Mouse (Mus musculus): ENCODE measurements around the gene Nsd1. TPM values are rescaled to one million over a fixed set of nuclear protein-coding genes. Genes with fewer than 3 reads are reported as not detected.

Nsd1 gene
- polyA plus RNA-seq, 1 experiment from 2014 or later, result 49.6 TPM

DNA sequence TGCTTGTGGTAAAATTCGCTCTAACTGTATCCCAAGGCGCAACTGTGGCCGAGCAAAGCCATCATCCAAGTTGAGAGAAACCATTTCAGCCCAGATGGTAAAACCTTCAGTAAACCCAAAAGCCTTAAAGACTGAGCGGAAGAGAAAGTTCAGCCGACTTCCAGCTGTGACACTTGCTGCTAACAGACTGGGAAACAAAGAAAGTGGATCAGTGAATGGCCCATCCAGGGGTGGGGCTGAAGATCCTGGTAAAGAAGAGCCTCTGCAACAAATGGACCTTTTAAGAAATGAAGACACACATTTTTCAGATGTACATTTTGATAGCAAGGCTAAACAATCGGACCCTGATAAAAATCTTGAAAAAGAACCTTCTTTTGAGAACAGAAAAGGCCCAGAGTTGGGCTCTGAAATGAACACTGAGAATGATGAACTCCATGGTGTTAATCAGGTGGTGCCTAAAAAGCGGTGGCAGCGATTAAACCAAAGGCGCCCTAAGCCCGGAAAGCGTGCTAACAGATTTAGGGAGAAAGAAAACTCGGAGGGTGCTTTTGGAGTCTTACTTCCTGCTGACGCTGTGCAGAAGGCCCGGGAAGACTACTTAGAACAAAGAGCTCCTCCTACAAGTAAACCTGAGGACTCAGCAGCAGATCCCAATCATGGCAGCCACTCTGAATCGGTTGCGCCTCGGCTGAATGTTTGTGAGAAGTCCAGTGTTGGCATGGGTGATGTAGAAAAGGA, 37.9 kb downstream of the Nsd1 start:
- Histone ChIP-seq H3K9ac (replicated peaks; ENCODE audit: low read length) (no peak overlapping the region), H3K36me3 (ENCODE audit: insufficient read depth, low read length) (peaks cover 45% of the 10 kb centered on the region), H3K4me2 (replicated peaks; ENCODE audit: low read depth, low read length) (no peak overlapping the region), H3K27ac (ENCODE audit: low read length) (no peak overlapping the region), H3K4me1 (ENCODE audit: insufficient read depth, low read length) (no peaks in the 10 kb centered on the region), H3K27me3 (ENCODE audit: insufficient read depth, low read length) (no peaks in the 10 kb centered on the region), H3K9me3 (ENCODE audit: low read length) (no peaks in the 10 kb centered on the region), H3K4me3 (ENCODE audit: low read length) (no peak overlapping the region)
- no peak for ATAC-seq (ENCODE audit: low FRiP score, low TSS enrichment)
- WGBS, result 91% methylated on average over 17 of the region's 17 CpGs

DNA sequence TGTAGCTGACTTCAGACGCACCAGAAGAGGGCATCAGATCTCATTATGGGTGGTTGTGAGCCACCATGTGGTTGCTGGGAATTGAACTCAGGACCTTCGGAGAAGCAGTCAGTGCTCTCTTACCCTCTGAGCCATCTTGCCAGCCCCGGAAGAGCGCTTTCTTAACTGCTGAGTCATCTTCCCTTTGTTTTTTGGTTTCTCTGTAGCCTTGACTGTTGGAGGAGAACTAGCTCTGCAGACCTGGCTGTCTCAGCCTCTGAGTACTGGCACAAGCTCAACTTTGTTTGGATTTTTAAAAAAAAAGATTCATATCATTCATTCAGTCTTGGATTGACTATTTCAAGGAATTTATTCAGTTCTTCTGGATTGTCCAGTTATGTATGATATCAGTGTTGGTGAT, 39.7 kb downstream of the Nsd1 start:
- no peaks in the 10 kb centered on the region for H3K27me3 ChIP-seq (ENCODE audit: insufficient read depth, low read length)
- no peak for ATAC-seq (ENCODE audit: low FRiP score, low TSS enrichment)
- no peak overlapping the region for H3K27ac ChIP-seq (ENCODE audit: low read length)
- 85% methylated on average over 4 of the region's 4 CpGs for WGBS
- H3K9me3 ChIP-seq (ENCODE audit: low read length), result no peaks in the 10 kb centered on the region
- no peak overlapping the region for H3K4me2 ChIP-seq (replicated peaks; ENCODE audit: low read depth, low read length)
- H3K36me3 ChIP-seq (ENCODE audit: insufficient read depth, low read length), result peaks cover 49% of the 10 kb centered on the region
- H3K4me3 ChIP-seq (ENCODE audit: low read length), result no peak overlapping the region
- no peaks in the 10 kb centered on the region for H3K4me1 ChIP-seq (ENCODE audit: insufficient read depth, low read length)
- no peak overlapping the region for H3K9ac ChIP-seq (replicated peaks; ENCODE audit: low read length)

- Histone ChIP-seq H3K4me3 (ENCODE audit: low read length) (no peak overlapping the region), H3K27me3 (ENCODE audit: insufficient read depth, low read length) (no peaks in the 10 kb centered on the region), H3K9ac (replicated peaks; ENCODE audit: low read length) (no peak overlapping the region), H3K27ac (ENCODE audit: low read length) (no peak overlapping the region), H3K4me2 (replicated peaks; ENCODE audit: low read depth, low read length) (no peak overlapping the region), H3K9me3 (ENCODE audit: low read length) (no peaks in the 10 kb centered on the region), H3K36me3 (ENCODE audit: insufficient read depth, low read length) (peaks cover 16% of the 10 kb centered on the region), H3K4me1 (ENCODE audit: insufficient read depth, low read length) (no peaks in the 10 kb centered on the region)
- ATAC-seq (ENCODE audit: low FRiP score, low TSS enrichment), result no peak
- 84% methylated on average over 4 of the region's 4 CpGs for WGBS
Measured at GRCm38 (mm10) chr13:55252820-55253219, 43.2 kb downstream of the Nsd1 start.

DNA sequence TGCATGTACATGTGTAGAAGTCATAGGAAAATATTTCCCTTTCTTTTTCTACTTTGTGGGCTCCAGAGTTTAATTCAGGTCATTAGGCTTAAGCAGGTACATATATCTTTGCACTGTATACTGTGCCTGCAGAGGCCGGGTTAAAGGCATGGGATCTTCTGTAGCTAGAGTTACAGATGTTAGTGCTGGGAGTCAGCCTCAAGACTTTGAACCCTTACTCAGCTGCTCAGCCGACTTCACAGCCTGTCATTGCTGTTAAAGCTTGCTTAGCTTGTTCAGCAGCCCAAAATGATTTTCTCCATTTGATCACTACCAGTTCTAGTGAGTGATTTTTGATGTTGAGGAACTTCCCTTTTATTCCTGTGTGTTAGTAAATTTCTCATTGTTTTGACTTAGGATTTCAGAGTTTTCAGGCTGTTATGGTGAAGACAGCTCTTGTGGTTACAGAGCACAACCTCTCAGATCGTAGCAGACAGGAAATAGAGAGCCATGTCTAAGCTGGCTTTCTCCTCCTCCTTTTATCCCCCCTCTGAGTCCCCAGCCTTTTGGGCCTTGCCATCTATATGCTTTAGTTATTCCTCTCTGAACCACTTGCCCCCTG, 45.6 kb downstream of the Nsd1 start:
- H3K4me2 ChIP-seq (replicated peaks; ENCODE audit: low read depth, low read length), result no peak overlapping the region
- no peak overlapping the region for H3K27ac ChIP-seq (ENCODE audit: low read length)
- H3K4me3 ChIP-seq (ENCODE audit: low read length), result no peak overlapping the region
- WGBS, result 53% methylated on average over 3 of the region's 3 CpGs
- no peaks in the 10 kb centered on the region for H3K4me1 ChIP-seq (ENCODE audit: insufficient read depth, low read length)
- H3K27me3 ChIP-seq (ENCODE audit: insufficient read depth, low read length), result no peaks in the 10 kb centered on the region
- H3K9ac ChIP-seq (replicated peaks; ENCODE audit: low read length), result no peak overlapping the region
- H3K36me3 ChIP-seq (ENCODE audit: insufficient read depth, low read length), result peaks cover 7% of the 10 kb centered on the region; the same call in 1 of the 2 replicates
- ATAC-seq (ENCODE audit: low FRiP score, low TSS enrichment), result no peak
- H3K9me3 ChIP-seq (ENCODE audit: low read length), result no peaks in the 10 kb centered on the region

DNA sequence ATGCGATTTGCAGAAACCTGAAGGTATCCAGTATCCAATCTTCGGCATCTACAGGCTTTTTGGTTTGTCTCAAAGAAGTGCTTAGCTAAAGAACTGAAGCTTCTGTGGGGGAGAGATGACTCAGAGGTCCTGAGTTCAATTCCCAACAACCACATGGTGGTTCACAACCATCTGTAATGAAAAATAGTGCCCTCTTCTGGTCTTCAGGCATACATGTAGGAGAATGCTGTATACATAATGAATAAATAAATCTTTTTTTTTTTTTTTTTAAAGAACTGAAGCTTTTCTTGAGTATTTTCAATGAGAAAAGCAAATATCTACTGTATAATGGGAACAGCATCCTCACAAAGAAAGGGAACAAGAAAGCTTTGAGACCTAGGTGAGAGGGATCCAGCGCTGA, 49.1 kb downstream of the Nsd1 start:
- H3K9ac ChIP-seq (replicated peaks; ENCODE audit: low read length), result no peak overlapping the region
- WGBS, result over 99% methylated on average over 3 of the region's 3 CpGs
- no peak overlapping the region for H3K27ac ChIP-seq (ENCODE audit: low read length)
- no peaks in the 10 kb centered on the region for H3K9me3 ChIP-seq (ENCODE audit: low read length)
- no peaks in the 10 kb centered on the region for H3K27me3 ChIP-seq (ENCODE audit: insufficient read depth, low read length)
- no peaks in the 10 kb centered on the region for H3K4me1 ChIP-seq (ENCODE audit: insufficient read depth, low read length)
- no peak for ATAC-seq (ENCODE audit: low FRiP score, low TSS enrichment)
- H3K4me2 ChIP-seq (replicated peaks; ENCODE audit: low read depth, low read length), result no peak overlapping the region
- peaks cover 22% of the 10 kb centered on the region for H3K36me3 ChIP-seq (ENCODE audit: insufficient read depth, low read length)
- no peak overlapping the region for H3K4me3 ChIP-seq (ENCODE audit: low read length)

DNA sequence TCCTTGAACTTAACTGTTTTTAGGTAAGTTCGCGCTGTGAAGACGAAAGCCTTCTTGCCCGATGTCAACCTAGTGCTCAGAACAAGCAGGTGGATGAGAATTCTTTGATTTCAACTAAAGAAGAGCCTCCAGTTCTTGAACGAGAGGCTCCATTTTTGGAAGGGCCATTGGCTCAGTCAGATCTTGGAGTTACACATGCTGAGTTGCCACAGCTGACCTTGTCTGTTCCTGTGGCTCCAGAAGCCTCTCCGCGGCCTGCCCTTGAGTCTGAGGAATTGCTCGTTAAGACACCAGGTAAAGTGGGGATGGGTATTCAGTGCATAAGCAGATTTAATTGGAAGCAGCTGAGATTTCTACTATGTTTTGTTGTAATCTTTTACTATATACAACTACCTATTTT, 51.9 kb downstream of the Nsd1 start:
- Histone ChIP-seq H3K4me1 (ENCODE audit: insufficient read depth, low read length) (no peaks in the 10 kb centered on the region), H3K36me3 (ENCODE audit: insufficient read depth, low read length) (peaks cover 35% of the 10 kb centered on the region), H3K4me2 (replicated peaks; ENCODE audit: low read depth, low read length) (no peak overlapping the region), H3K9me3 (ENCODE audit: low read length) (no peaks in the 10 kb centered on the region), H3K27ac (ENCODE audit: low read length) (no peak overlapping the region), H3K9ac (replicated peaks; ENCODE audit: low read length) (no peak overlapping the region), H3K4me3 (ENCODE audit: low read length) (no peak overlapping the region), H3K27me3 (ENCODE audit: insufficient read depth, low read length) (no peaks in the 10 kb centered on the region)
- ATAC-seq (ENCODE audit: low FRiP score, low TSS enrichment), result no peak
- 97% methylated on average over 8 of the region's 8 CpGs for WGBS

DNA sequence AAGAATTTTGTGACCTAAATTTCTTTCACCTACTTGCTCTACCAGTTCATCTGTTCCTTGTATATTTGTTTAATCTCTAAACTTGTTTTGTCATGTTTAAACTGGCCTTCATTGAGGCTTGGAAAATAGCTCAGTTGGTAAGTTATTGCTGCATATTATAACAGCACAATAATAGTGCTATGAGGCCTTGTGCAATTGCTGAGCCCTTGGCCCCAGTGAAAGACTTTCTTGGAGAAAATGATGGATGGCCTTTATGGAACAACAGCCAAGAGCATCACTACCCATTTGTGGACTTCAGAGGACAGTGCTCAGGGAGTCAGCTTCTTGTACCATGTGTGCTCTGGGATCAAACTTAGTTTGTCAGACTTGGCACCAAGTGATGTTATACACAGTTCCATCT, 52.5 kb downstream of the Nsd1 start:
- Histone ChIP-seq H3K4me1 (ENCODE audit: insufficient read depth, low read length) (no peaks in the 10 kb centered on the region), H3K27me3 (ENCODE audit: insufficient read depth, low read length) (no peaks in the 10 kb centered on the region), H3K9me3 (ENCODE audit: low read length) (no peaks in the 10 kb centered on the region), H3K4me3 (ENCODE audit: low read length) (no peak overlapping the region), H3K36me3 (ENCODE audit: insufficient read depth, low read length) (peaks cover 35% of the 10 kb centered on the region), H3K9ac (replicated peaks; ENCODE audit: low read length) (no peak overlapping the region), H3K4me2 (replicated peaks; ENCODE audit: low read depth, low read length) (no peak overlapping the region), H3K27ac (ENCODE audit: low read length) (no peak overlapping the region)
- ATAC-seq (ENCODE audit: low FRiP score, low TSS enrichment), result no peak

GRCm38 (mm10) chr13:55277203-55277602, 67.6 kb downstream of the Nsd1 start:
- no peak overlapping the region for H3K4me3 ChIP-seq (ENCODE audit: low read length)
- peaks cover 50% of the 10 kb centered on the region for H3K36me3 ChIP-seq (ENCODE audit: insufficient read depth, low read length)
- 87% methylated on average over 5 of the region's 5 CpGs for WGBS
- no peaks in the 10 kb centered on the region for H3K9me3 ChIP-seq (ENCODE audit: low read length)
- ATAC-seq (ENCODE audit: low FRiP score, low TSS enrichment), result no peak
- no peak overlapping the region for H3K9ac ChIP-seq (replicated peaks; ENCODE audit: low read length)
- no peaks in the 10 kb centered on the region for H3K27me3 ChIP-seq (ENCODE audit: insufficient read depth, low read length)
- H3K27ac ChIP-seq (ENCODE audit: low read length), result no peak overlapping the region
- no peak overlapping the region for H3K4me2 ChIP-seq (replicated peaks; ENCODE audit: low read depth, low read length)
- H3K4me1 ChIP-seq (ENCODE audit: insufficient read depth, low read length), result no peaks in the 10 kb centered on the region

GRCm38 (mm10) chr13:55277646-55278045, 68.1 kb downstream of the Nsd1 start:
- H3K9me3 ChIP-seq (ENCODE audit: low read length), result no peaks in the 10 kb centered on the region
- no peak overlapping the region for H3K9ac ChIP-seq (replicated peaks; ENCODE audit: low read length)
- peaks cover 51% of the 10 kb centered on the region for H3K36me3 ChIP-seq (ENCODE audit: insufficient read depth, low read length)
- no peak overlapping the region for H3K27ac ChIP-seq (ENCODE audit: low read length)
- ATAC-seq (ENCODE audit: low FRiP score, low TSS enrichment), result no peak
- H3K27me3 ChIP-seq (ENCODE audit: insufficient read depth, low read length), result no peaks in the 10 kb centered on the region
- no peak overlapping the region for H3K4me2 ChIP-seq (replicated peaks; ENCODE audit: low read depth, low read length)
- 92% methylated on average over 5 of the region's 5 CpGs for WGBS
- no peak overlapping the region for H3K4me3 ChIP-seq (ENCODE audit: low read length)
- no peaks in the 10 kb centered on the region for H3K4me1 ChIP-seq (ENCODE audit: insufficient read depth, low read length)

DNA sequence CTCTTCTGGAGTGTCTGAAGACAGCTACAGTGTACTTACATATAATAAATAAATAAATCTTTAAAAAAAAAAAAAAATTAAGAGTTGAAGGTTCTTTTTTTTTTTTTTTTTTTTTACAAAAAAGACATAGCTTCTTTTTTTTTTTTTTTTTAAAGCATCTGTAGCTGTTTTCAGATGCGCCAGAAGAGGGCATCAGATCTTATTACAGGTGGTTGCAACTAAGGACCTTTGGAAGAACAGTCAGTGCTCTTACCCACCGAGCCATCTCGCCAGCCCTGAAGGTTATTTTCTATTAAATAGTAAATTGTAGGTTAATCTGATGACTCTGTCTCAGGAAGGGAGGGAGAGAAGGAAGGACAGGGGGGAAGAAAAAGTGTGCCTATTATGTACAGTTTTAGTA, 79.3 kb downstream of the Nsd1 start:
- Histone ChIP-seq H3K4me3 (ENCODE audit: low read length) (no peak overlapping the region), H3K9me3 (ENCODE audit: low read length) (no peaks in the 10 kb centered on the region), H3K9ac (replicated peaks; ENCODE audit: low read length) (no peak overlapping the region), H3K27me3 (ENCODE audit: insufficient read depth, low read length) (no peaks in the 10 kb centered on the region), H3K4me2 (replicated peaks; ENCODE audit: low read depth, low read length) (no peak overlapping the region), H3K27ac (ENCODE audit: low read length) (no peak overlapping the region), H3K4me1 (ENCODE audit: insufficient read depth, low read length) (no peaks in the 10 kb centered on the region), H3K36me3 (ENCODE audit: insufficient read depth, low read length) (peaks cover 47% of the 10 kb centered on the region)
- no peak for ATAC-seq (ENCODE audit: low FRiP score, low TSS enrichment)
- WGBS, result 83% methylated on average over 3 of the region's 3 CpGs
